Mouse (Mus musculus): ENCODE measurements around the gene Dpep1. TPM values are rescaled to one million over a fixed set of nuclear protein-coding genes. Genes with fewer than 3 reads are reported as not detected.

The Dpep1 gene
- not detected in 2 replicates for total RNA-seq (2023)

DNA sequence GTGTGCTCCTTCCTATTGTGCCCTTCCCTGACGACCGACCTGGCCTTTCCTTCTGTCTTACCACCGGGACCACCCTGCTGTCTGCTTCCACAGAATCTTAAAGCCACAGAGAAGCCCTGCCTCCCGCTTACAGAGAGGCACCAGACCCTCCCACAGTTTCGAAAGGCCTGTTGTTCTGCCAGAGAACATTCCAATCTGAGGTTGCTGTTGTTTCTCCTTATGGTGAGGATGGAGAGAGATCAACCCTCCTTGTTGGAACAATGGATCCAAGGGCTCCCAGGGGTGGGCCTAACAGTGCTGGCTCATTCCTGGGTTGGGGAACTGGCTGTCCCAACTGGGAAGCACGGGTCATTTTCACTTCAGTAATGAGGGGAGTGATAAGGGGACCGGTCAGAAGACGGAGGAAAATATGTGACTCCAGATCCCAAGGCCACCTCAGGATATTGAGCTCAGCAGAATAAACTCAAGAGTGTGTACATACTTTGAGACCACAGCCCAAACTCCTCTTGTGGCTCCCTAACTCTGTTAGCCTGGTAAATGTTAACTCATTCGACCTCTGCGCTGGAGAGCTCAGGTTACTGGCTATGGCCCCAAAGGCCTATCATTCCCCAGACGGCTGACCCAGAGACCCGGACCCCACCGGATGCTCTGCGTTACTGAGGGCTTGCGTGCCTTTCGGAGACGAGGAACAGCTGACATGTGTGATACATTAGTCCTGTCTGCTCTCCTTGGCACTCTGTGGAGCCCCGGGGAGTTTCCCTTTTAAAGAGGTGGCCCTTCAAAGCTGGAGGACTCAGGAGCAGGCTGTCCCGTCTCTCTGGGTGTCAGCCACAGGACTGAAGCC, at the start of gene Dpep1:
Gene Dpep1, plus strand, starts transcription at position 677 of the 844 bp plus-strand sequence.

DNA sequence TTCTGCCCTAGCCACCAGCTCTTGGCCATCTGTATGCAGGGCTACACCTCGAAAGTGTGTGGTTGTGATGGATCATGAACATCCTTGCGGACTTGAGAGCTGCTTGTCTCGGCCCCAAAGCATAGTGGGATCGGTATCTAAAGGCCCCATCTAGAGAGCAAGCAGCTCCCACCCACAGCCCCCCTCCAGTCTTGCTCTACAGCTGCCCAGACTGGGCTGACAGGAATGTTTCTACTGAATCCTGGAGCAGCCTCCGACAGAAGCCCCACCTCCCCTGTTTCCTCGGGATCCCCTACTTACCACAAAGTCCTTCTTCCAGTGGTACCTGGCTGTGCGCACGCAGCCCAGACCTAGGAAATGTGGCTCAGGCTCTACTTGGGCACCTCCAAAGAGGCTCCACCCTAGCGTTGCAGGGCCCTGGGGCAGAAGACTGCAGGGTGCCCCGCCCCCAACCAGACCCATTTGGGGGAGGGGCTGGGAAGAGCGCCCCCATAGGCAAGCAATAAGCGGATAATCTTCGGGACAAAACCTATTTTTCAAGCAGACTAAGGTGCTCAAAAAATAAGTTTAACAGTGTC, 28.1 kb upstream of the Dpep1 start, which contains the start of gene Sult5a1:
Gene Sult5a1, minus strand, starts transcription at position 428 of the 578 bp plus-strand sequence.

DNA sequence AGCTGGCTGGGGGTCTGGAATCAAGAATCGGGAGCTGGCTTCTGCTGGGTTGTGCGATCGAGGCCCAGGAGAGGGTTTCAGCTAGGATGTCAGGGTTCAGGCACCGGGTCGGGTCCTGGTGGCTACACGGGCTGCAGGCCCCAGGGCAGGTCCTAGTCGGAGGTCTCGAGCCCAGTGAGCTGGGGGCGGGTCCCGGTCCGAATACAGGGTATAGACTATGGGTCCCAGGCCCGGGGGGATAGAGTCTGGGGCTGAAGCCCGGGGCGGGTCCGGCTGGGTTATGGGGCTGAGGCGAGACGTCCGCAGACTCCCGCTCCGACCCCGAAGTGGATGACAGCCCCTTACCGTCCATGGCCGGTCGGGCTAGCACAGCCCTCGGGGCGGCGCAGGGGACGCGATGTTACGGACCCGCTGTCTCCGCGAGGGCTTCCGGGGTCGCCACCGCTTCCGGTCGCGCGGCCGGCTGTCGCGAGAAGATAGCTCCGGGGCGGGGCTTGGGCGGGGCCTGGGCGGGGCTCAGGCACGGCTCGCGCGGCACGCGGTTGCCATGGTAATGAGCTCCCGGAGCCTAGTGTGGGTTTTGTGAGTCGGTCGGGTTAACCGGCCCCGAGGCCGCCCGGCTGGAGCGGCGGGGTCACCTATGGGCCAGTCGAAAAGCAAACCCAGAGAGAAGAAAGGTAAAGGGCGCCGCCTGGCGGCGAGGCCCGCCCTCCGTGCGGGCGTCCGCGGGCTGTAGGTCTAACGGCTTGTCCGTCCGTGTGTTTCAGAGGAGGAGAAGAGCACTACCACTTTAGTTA, 26.5 kb downstream of the Dpep1 start, which contains the start of the genes Chmp1a and Spata33:
Gene Chmp1a, minus strand, starts transcription at position 443 of the 797 bp plus-strand sequence.
Gene Spata33, plus strand, starts transcription at position 512 of the 797 bp plus-strand sequence.

DNA sequence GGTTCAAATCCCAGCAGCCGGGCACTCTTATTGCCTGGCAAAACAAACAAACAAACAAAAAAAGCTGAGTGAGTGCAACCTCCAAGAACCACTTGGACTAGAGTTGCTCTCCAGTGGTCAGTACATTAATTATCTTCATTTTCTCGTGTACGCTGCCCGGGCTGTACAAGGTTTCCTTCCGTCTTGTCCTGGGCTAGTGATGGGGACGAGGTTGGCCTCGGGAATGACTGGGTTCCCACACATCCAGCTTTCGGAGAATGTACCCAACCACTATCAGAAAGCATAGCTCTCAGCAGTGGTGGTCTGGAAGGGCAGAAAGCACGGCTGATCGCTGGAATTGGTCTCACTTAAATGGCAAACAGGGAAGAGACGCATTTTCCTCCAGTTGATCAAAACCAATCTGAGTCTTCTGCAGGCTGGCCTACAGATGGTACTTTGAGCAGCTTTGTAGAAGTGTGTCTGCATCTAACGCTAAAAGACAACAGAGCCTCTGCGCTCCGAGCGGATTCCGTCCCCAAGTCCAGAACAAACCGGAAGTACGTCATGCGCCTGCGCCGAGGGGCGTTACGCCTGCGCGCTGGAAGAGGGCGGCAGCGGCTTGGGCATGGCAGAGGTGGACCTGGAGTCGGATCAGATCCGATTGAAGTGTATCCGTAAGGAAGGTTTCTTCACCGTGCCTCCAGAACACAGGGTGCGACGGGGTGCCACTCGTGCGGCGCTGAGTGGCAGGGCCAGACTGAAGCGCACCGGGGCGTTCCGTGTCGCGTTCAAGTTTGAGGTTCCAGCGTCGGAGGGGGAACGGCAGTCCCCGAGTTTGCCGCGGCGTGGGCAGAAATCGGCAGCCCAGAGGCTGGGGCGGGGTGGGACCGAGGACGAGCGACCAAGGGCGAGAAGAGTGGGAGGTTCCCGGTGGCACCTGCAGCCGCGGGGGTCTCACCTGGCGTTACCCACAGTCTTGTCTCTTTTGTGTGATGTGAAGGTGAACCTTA, 38.5 kb downstream of the Dpep1 start, which contains the start of gene Cdk10:
Gene Cdk10, plus strand, starts transcription at position 565 of the 989 bp plus-strand sequence.

DNA sequence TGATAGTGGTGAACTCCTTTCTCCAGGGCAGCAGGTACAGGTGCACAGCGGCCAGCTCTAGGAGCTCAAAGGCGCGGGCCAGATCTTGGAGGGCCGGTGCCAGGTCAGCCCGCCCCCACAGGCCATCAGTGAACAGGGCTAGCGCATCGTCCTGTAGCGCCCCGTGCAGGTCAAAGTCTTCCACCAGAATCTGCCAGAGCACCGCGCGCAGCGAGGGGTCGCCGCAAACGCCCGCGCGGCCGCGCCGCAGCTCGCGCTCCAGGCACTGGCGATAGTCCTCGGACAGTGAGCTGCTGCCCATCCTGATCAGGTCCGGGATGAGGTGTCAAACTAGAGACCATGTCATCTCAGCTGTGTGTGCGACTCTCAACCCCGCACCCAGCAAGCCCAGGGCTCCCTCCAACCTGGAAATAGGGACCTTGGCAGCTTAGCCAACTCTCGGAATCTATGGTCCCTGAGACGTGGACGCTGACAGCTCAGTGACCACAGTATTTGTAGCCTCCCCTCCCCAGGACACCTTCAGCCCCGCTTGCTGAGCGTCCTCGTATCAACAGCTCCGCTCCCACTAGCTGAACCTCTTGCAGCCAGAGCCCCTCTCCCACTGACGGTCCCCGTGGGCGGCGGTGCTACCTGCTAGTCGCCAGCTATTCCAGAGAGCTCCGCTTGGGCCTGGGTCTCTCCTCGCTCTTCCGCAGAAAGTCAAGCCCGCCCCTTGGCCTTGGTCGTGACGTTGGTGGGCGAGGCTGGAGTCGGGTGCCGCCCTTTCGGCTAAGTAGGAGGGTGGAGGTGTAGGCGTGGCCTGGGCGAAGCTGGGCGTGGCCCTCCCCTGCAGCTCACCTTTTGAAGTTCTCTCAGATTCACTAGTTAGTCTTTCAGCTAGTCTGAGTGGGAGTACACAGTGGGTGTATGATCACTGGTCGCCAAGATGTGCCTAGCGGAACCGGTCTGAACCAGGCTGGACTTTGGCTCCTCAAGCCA, 49.8 kb downstream of the Dpep1 start, which contains the start of gene Spata2l:
Gene Spata2l, minus strand, starts transcription at position 714 of the 978 bp plus-strand sequence.

Other genes with a start within 250 kb of the Dpep1 start
- gene Ankrd11, start 144.0 kb upstream of the Dpep1 start, total RNA-seq (2023): 131 and 198 TPM in 2 replicates
- 28.2 and 36.5 TPM in 2 replicates for gene Spg7, start 123.3 kb upstream of the Dpep1 start, total RNA-seq (2023)
- gene Rpl13, start 83.9 kb upstream of the Dpep1 start, total RNA-seq (2023): 294 and 314 TPM in 2 replicates
- gene Cpne7, start 68.9 kb upstream of the Dpep1 start, total RNA-seq (2023): 0.19 TPM in 1 of 2 replicates, not detected in the other
- gene Sult5a1, start 27.9 kb upstream of the Dpep1 start, total RNA-seq (2023): not detected in 2 replicates
- 64.2 and 98.8 TPM in 2 replicates for gene Chmp1a, start 26.5 kb downstream of the Dpep1 start, total RNA-seq (2023)
- gene Spata33, start 26.6 kb downstream of the Dpep1 start, total RNA-seq (2023): not detected in 2 replicates
- 17.9 and 19.0 TPM in 2 replicates for gene Cdk10, start 38.6 kb downstream of the Dpep1 start, total RNA-seq (2023)
- gene Spata2l, start 50.0 kb downstream of the Dpep1 start, total RNA-seq (2023): 6.8 and 7.3 TPM in 2 replicates
- gene Zfp276, start 68.0 kb downstream of the Dpep1 start, total RNA-seq (2023): 29.9 and 40.8 TPM in 2 replicates
- 49.8 and 50.6 TPM in 2 replicates for gene Vps9d1, start 68.1 kb downstream of the Dpep1 start, total RNA-seq (2023)
- gene Fanca, start 132.3 kb downstream of the Dpep1 start, total RNA-seq (2023): 32.1 and 42.0 TPM in 2 replicates
- gene Spire2, start 146.5 kb downstream of the Dpep1 start, total RNA-seq (2023): 0.22 and 0.29 TPM in 2 replicates
- 122 and 140 TPM in 2 replicates for gene Tcf25, start 187.5 kb downstream of the Dpep1 start, total RNA-seq (2023)
- not detected in 2 replicates for gene Mc1r, start 220.9 kb downstream of the Dpep1 start, total RNA-seq (2023)
- gene Tubb3, start 225.2 kb downstream of the Dpep1 start, total RNA-seq (2023): 0.92 TPM in 1 of 2 replicates, not detected in the other
- gene Def8, start 237.3 kb downstream of the Dpep1 start, total RNA-seq (2023): 35.6 and 35.7 TPM in 2 replicates